Mouse (Mus musculus) liver, adult 2 months (tissue): ENCODE measurements around the gene Acap1. TPM values are rescaled to one million over a fixed set of nuclear protein-coding genes. Genes with fewer than 3 reads are reported as not detected.

Experiments
- DNase-seq: peaks from one replicate; pipeline ENCODE4 v3.0.0-alpha.2; 2011; ENCODE audit warnings: low read depth, low spot score; ENCODE audit errors: extremely low read depth
- H3K27ac ChIP-seq: fragments of 200-500 bp; replicated peaks from 2 replicates; pipeline ENCODE4 v1.5.1; 2012; ENCODE audit warnings: low read depth, mild to moderate bottlenecking, control low read depth, inconsistent platforms, low read length; ENCODE audit not compliant: insufficient read depth
- H3K27me3 ChIP-seq: fragments of 200-500 bp; 2 replicates; pipeline ENCODE4 v1.6.1; 2012; ENCODE audit warnings: mild to moderate bottlenecking, moderate library complexity, low read length, inconsistent platforms; ENCODE audit not compliant: control insufficient read depth, insufficient read depth
- H3K36me3 ChIP-seq: fragments of 200-500 bp; 2 replicates; pipeline ENCODE4 v1.6.1; 2012; ENCODE audit warnings: low read length, inconsistent platforms; ENCODE audit not compliant: control insufficient read depth, insufficient read depth
- H3K4me1 ChIP-seq: fragments of 200-500 bp; 2 replicates; pipeline ENCODE4 v1.6.1; 2011; ENCODE audit warnings: low read length; ENCODE audit not compliant: control insufficient read depth, insufficient read depth
- H3K4me3 ChIP-seq: fragments of 200-500 bp; 2 replicates; pipeline ENCODE4 v1.5.1; 2011; ENCODE audit warnings: low read depth, mild to moderate bottlenecking, control low read depth, low read length, moderate library complexity; ENCODE audit not compliant: insufficient read depth
- H3K79me2 ChIP-seq: fragments of 200-500 bp; 2 replicates; pipeline ENCODE4 v1.6.1; 2012; ENCODE audit warnings: inconsistent platforms, mild to moderate bottlenecking, low read length, moderate library complexity; ENCODE audit not compliant: control insufficient read depth, insufficient read depth
- H3K9ac ChIP-seq: fragments of 200-500 bp; 2 replicates; pipeline ENCODE4 v1.6.1; 2012; ENCODE audit warnings: low read depth, mild to moderate bottlenecking, control low read depth, inconsistent platforms, low read length
- CTCF ChIP-seq: fragments of 200-500 bp; IDR thresholded peaks from 2 replicates; pipeline ENCODE4 v1.5.1; 2011; ENCODE audit warnings: low read depth, low read length, control low read depth
- POLR2A ChIP-seq: fragments of 200-500 bp; IDR thresholded peaks from 2 replicates; pipeline ENCODE4 v1.6.1; 2011; ENCODE audit warnings: low read length, control low read depth; ENCODE audit not compliant: insufficient read depth; ENCODE audit errors: extremely low read depth
- WGBS: fragments of 180-500 bp; shearing (Covaris S2); methylation state at CpG from one replicate; pipeline ENCODE4 v1.1.7; 2018; 5-methylcytosine and 5-hydroxymethylcytosine counted together
- polyA plus RNA-seq: library from polyadenylated mRNA; depleted of rRNA; stranded (reverse); fragments of >200 nt; gene quantifications from 2 replicates; pipeline ENCODE4 v1.2.3, GENCODE M21; 2012
- total RNA-seq: library from RNA; depleted of rRNA; stranded (reverse); fragments of >200 nt; gene quantifications from 2 replicates; pipeline ENCODE4 v1.2.3, GENCODE M21; 2014

Gene Acap1
- total and polyA plus RNA-seq, 2 experiments = 1.2 to 3.3 TPM

DNA sequence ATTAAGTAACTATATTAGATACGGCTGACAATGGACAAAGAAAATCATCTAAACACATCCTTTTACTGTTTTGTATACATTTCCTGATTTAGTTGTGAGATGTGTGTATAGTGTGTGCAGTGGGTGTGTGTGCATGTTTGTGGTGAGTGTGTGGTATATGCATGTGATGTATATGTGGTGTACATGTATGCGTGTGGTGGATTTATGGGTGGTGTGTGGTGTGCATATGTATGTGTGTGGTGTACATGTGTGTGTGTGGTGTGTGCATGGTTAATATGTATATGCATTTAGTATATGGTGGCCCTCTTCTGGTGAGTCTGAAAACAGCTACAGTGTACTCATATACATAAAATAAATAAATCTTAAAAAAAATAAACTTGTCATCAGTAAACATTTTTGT lies 32.2 kb upstream of the Acap1 start:
- Histone ChIP-seq H3K27ac (no peak overlapping the region), H3K27me3 (no peaks in the 10 kb centered on the region), H3K4me1 (0 out of 2 replicates have a peak, but pooled peaks cover 2% of the 10 kb centered on the region), H3K9ac (no peak overlapping the region), H3K4me3 (no peak overlapping the region), H3K79me2 (no peaks in the 10 kb centered on the region), H3K36me3 (no peaks in the 10 kb centered on the region)
- 96% methylated on average over 2 of the region's 2 CpGs for WGBS
- no peak for TF ChIP-seq POLR2A
- TF ChIP-seq CTCF = no peak
- DNase-seq = no peak

DNA sequence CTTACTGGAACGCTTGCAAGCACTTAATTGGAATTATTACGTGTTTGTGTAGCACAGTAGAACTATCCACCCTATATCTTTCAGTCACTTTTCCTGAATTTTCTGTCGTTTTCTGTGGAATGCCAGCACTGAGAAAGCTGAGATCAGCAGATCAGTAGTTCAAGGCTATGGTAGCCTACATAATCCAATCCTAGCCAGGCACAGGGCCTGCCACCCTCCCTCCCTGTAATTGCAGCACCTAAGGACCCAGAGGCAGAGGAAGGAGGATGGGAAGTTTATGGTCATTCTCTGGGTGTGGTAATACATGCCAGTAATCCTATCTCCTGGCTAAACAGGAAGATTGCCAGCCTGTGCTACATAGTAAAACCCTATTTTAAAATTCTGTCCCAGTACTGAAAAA lies 27.5 kb upstream of the Acap1 start:
- no peak for DNase-seq
- Histone ChIP-seq H3K27me3 (no peaks in the 10 kb centered on the region), H3K27ac (peak overlapping the region; percentile 90), H3K4me3 (no peak overlapping the region), H3K9ac (peak overlapping the region; percentile 36; the same call in 1 of the 2 replicates), H3K36me3 (peaks cover 14% of the 10 kb centered on the region), H3K79me2 (peaks cover 11% of the 10 kb centered on the region), H3K4me1 (peaks cover 5% of the 10 kb centered on the region; the same call in 1 of the 2 replicates)
- TF ChIP-seq POLR2A = no peak
- TF ChIP-seq CTCF = no peak
- WGBS = 49% methylated on average over 3 of the region's 3 CpGs

DNA sequence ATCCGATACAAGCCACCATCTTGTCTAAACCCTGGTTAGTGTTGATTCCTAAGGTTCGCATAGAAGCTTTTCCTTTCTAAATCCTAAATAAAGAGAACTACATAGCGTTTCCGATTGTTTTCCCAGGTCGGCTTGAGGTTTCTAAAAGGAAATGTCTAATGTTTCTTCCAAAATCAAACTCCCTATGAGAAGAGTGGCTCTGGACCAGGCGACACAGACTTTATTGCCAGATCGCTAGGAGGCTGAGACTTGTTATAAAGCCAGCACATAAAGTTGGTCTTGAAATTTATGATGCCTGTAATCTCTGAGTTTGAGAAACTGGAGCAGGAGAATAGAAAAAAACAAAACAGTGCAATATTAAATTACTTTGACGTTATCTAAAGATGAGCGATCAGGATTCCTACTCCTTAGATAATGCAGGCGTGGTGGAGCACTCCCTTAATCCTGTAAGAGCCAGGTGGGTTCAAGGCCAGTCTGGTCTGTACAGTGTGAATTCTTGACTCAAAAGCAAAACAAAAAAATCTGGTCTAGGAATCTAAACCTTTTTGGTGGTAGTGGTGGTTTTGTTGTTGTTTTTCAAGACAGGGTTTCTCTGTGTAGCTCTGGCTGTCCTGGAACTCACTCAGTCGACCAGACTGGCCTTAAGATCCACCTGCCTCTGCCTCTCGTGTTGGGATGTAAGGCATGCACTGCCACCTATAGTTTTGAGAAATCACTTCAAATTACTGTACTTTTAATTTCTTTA lies 26.8 kb upstream of the Acap1 start:
- TF ChIP-seq CTCF = no peak
- TF ChIP-seq POLR2A = no peak
- H3K27ac ChIP-seq = peak overlapping the region; percentile 90
- peak overlapping the region; percentile 80 for H3K9ac ChIP-seq
- H3K27me3 ChIP-seq = no peaks in the 10 kb centered on the region
- DNase-seq = peak; percentile 46
- peaks cover 11% of the 10 kb centered on the region for H3K79me2 ChIP-seq
- peaks cover 5% of the 10 kb centered on the region; the same call in 1 of the 2 replicates for H3K4me1 ChIP-seq
- H3K36me3 ChIP-seq = peaks cover 20% of the 10 kb centered on the region
- H3K4me3 ChIP-seq = peak overlapping the region; percentile 55
- 3% methylated on average over 12 of the region's 12 CpGs for WGBS

DNA sequence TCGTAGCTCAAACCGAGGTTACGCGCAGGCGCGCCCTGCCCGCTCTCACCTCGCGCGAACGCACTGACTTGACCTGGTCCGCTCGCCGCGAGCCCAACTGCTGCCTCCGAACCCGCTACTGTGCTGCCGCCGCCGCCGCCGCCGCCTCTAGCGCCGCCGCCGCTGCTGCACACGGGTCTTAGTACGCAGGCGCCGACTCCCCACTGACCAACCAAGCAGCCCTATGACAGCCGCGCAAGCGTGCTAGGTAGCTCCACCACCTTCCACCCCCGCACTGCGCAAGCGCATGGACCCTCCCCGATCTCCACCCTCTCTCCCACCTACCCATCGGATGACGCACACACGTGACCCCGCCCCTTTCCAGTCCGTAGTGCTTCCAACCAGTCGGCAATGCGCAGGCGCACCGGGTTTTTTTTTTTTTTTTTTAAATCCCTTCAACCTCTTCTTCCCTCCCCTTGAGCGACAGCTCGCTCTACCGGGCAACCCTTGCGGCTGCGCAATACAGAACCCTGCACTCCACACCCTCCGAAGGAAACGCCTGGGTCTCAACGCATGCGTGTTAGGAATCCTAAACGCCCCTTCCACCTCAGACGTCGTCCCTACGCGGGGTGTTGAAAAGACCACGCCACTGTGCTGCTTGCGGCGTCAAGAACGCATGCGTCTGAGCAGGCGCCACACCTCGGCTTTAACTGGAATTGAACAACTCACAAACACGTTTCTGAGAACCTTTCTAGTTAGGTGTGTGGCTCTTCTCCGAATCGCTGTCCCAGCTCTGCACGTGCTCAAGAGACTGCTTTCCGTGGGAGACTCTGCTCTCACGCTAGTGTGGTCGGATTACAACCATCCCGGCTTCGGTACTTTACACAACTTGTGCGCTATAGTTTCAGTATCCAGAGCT lies 26.0 kb upstream of the Acap1 start, which contains the start of gene Eif5a:
TSS of gene Eif5a (minus strand) at position 845 of the 898 bp plus-strand sequence.
- H3K27me3 ChIP-seq = no peaks in the 10 kb centered on the region
- peak within 1 kb of the TSS; percentile 97 for H3K9ac ChIP-seq
- TF ChIP-seq POLR2A (peak; percentile 86), CTCF (peak; percentile 63)
- H3K4me3 ChIP-seq = peak within 1 kb of the TSS; percentile 89
- peak; percentile 99 for DNase-seq
- WGBS = under 1% methylated on average over 78 of the region's 78 CpGs
- H3K79me2 ChIP-seq = peaks cover 11% of the 10 kb centered on the region
- peaks cover 21% of the 10 kb centered on the region for H3K36me3 ChIP-seq
- H3K4me1 ChIP-seq = peaks cover 5% of the 10 kb centered on the region; the same call in 1 of the 2 replicates
- H3K27ac ChIP-seq = peak within 1 kb of the TSS; percentile 93

DNA sequence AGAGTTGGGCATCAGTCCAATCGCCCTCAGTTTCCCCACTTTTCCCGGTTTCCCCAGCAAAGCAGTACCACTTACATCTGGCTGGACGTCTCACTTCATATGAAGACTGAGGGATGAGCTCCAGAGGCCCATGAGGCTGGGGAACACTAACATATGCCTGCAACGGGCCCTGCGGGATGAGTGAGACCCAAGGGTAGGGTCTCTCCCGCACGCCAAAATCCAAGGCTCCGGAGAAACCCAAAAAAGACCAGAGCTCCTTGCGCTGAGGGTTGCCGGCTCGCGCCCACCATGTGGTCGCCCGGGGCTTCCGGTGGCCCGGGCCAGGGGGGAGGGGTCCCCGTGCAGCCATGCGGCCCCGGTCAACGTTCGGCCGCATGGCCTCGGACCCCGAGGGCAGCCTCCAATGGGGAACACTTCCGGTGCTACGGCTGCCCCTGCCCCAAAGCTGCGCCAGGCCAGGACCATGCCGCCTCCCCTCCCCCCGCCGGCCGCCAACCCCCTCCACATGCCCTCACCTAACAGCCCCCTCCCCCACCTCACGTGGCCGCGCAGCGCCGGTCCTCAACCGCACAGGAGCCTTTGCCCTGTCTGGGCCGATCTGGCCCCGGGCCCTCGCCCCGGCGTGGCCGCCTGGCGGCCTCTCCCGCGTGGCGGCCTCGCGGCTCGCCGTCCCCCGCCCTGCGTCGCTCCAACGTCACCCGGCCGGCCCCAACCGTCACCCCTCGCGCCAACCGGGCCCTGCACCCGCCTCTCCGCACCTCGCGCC lies 25.1 kb upstream of the Acap1 start:
- H3K9ac ChIP-seq = peak overlapping the region; percentile 97
- peak overlapping the region; percentile 93 for H3K27ac ChIP-seq
- H3K27me3 ChIP-seq = no peaks in the 10 kb centered on the region
- peaks cover 9% of the 10 kb centered on the region; the same call in 1 of the 2 replicates for H3K4me1 ChIP-seq
- H3K36me3 ChIP-seq = peaks cover 24% of the 10 kb centered on the region
- H3K79me2 ChIP-seq = peaks cover 11% of the 10 kb centered on the region
- no peak for DNase-seq
- TF ChIP-seq CTCF (no peak), POLR2A (no peak)
- WGBS = 1% methylated on average over 64 of the region's 65 CpGs
- peak overlapping the region; percentile 89 for H3K4me3 ChIP-seq
